Mouse (Mus musculus) bone marrow, adult 2 months (tissue): ENCODE results near the gene Vdac1.

Experiments
- CTCF ChIP-seq: fragments of 200-500 bp; IDR thresholded peaks from 2 replicates; pipeline ENCODE4 v1.5.1; 2011; ENCODE audit warnings: low read length, control low read depth; ENCODE audit not compliant: control insufficient read depth, insufficient read depth
- POLR2A ChIP-seq: fragments of 200-500 bp; IDR thresholded peaks from 2 replicates; pipeline ENCODE4 v1.6.1; 2011; ENCODE audit warnings: low read depth, mild to moderate bottlenecking, control low read depth, low read length, borderline replicate concordance; ENCODE audit not compliant: control insufficient read depth

GRCm38 (mm10) chr11:52429440-52429839 is 68.8 kb downstream of the Vdac1 start:
- TF ChIP-seq CTCF (no peak), POLR2A (no peak)
